Mouse (Mus musculus): ENCODE results near the gene Pih1d1. TPM values are rescaled to one million over a fixed set of nuclear protein-coding genes. Genes with fewer than 3 reads are reported as not detected.

Pih1d1 gene
- total and polyA plus RNA-seq, 3 experiments: 33.8 to 48.1 (median 36.7) TPM

DNA sequence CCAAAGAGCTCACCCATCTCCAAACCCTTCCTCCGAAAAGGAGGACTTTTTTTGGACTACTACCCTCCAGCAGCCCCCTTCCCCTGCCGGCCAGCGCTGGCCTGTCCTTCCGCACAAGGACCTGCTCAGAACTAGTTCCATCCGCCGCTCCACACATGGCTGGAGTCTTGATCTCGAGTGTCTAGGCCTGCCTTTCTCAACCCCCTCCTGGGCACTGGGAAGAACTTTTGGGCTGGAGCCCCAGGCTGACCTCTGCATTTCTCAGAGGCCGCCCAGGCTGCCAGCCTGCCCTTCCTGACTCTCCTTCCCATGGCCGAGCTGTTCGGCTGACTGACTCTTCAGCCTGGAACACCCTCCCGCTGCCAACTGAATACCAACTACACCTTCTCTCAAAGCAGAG, 28.5 kb downstream of the Pih1d1 start:
- no peak for DNase-seq

DNA sequence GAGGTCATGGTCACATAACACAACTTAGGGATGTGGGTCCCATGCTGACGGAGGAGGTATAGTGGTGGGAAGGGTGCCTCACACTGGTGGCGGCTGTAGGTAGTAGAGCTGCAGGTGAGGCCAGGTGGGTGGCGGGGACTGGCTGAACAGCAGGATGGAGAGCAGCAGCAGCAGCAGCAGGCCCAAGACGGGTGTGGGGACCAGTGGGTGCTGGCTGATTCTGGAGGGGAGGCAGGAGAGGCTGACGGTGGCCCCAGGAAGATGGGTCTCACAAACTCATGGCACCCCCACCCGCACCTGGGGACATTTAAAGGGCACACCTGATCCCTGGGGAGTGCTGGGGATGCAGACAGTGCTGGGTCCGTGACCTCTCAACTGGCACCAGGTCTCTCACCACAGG, 29.6 kb downstream of the Pih1d1 start:
- no peak overlapping the region for H3K4me3 ChIP-seq
- no peaks in the 10 kb centered on the region for H3K36me3 ChIP-seq (ENCODE audit: control insufficient read depth, insufficient read depth, low read length)
- 78% methylated on average over 7 of the region's 7 CpGs for WGBS
- no peak overlapping the region for H3K27ac ChIP-seq
- DNase-seq: no peak
- H3K27me3 ChIP-seq (ENCODE audit: control insufficient read depth, insufficient read depth, low read length): peaks cover 15% of the 10 kb centered on the region; the same call in 1 of the 2 replicates
- H3K79me2 ChIP-seq (replicated peaks; ENCODE audit: control insufficient read depth, insufficient read depth, low read length): no peaks in the 10 kb centered on the region
- H3K4me1 ChIP-seq (ENCODE audit: control insufficient read depth, insufficient read depth, low read length): no peaks in the 10 kb centered on the region
- TF ChIP-seq POLR2A (IDR thresholded peaks at IDR 0.05; ENCODE audit: insufficient read depth, low read depth, low read length) (no peak), EP300 (IDR thresholded peaks at IDR 0.05; ENCODE audit: insufficient read depth, low read depth, low read length) (no peak), CTCF (IDR thresholded peaks at IDR 0.05) (no peak)
- intact Hi-C loops (cut with DNase I): no loop called here
- no peak overlapping the region for H3K9ac ChIP-seq (ENCODE audit: low read depth, low read length)

More for the DNA sequence above, 28.5 kb downstream of the Pih1d1 start:
- H3K4me1 ChIP-seq (ENCODE audit: control insufficient read depth, insufficient read depth, low read length): no peaks in the 10 kb centered on the region
- 15% methylated on average over 11 of the region's 11 CpGs for WGBS
- no peaks in the 10 kb centered on the region for H3K36me3 ChIP-seq (ENCODE audit: control insufficient read depth, insufficient read depth, low read length)
- no peaks in the 10 kb centered on the region for H3K79me2 ChIP-seq (replicated peaks; ENCODE audit: control insufficient read depth, insufficient read depth, low read length)
- intact Hi-C loops (cut with DNase I): no loop called here
- H3K9ac ChIP-seq (ENCODE audit: low read depth, low read length): peak overlapping the region; percentile 11; the same call in 1 of the 2 replicates
- TF ChIP-seq CTCF (IDR thresholded peaks at IDR 0.05) (no peak), POLR2A (IDR thresholded peaks at IDR 0.05; ENCODE audit: insufficient read depth, low read depth, low read length) (no peak), EP300 (IDR thresholded peaks at IDR 0.05; ENCODE audit: insufficient read depth, low read depth, low read length) (no peak)
- peaks cover 15% of the 10 kb centered on the region; the same call in 1 of the 2 replicates for H3K27me3 ChIP-seq (ENCODE audit: control insufficient read depth, insufficient read depth, low read length)
- no peak overlapping the region for H3K27ac ChIP-seq
- H3K4me3 ChIP-seq: peak overlapping the region; percentile 50

DNA sequence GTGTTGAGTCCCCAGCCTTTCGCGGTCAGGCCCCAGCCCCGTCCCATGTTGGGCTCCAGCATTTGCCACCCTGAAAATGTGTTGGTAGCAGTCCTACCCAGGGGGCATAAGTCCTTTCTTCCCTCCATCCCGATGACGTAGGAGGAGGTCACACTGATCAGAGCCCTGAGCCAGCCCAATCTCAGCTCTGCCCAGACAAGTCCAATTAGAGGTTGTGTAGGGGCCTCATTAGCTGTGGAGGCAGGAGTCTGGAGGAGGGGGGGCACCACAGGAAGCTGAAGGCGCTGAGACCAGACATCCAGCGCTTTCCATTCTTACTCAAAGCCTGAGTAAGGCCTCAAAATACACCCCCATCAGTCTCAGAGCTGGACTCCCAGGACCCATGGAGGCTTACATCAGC, 31.8 kb downstream of the Pih1d1 start:
- no peak for DNase-seq
- WGBS: 66% methylated on average over 7 of the region's 7 CpGs
- no peaks in the 10 kb centered on the region for H3K36me3 ChIP-seq (ENCODE audit: control insufficient read depth, insufficient read depth, low read length)
- no peak for TF ChIP-seq POLR2A (IDR thresholded peaks at IDR 0.05; ENCODE audit: insufficient read depth, low read depth, low read length)
- TF ChIP-seq EP300 (IDR thresholded peaks at IDR 0.05; ENCODE audit: insufficient read depth, low read depth, low read length): no peak
- no peak for TF ChIP-seq CTCF (IDR thresholded peaks at IDR 0.05)
- H3K4me1 ChIP-seq (ENCODE audit: control insufficient read depth, insufficient read depth, low read length): no peaks in the 10 kb centered on the region
- H3K4me3 ChIP-seq: no peak overlapping the region
- no peak overlapping the region for H3K27ac ChIP-seq
- intact Hi-C loops (cut with DNase I): no loop called here
- H3K9ac ChIP-seq (ENCODE audit: low read depth, low read length): no peak overlapping the region
- no peaks in the 10 kb centered on the region for H3K79me2 ChIP-seq (replicated peaks; ENCODE audit: control insufficient read depth, insufficient read depth, low read length)
- H3K27me3 ChIP-seq (ENCODE audit: control insufficient read depth, insufficient read depth, low read length): peaks cover 15% of the 10 kb centered on the region; the same call in 1 of the 2 replicates

DNA sequence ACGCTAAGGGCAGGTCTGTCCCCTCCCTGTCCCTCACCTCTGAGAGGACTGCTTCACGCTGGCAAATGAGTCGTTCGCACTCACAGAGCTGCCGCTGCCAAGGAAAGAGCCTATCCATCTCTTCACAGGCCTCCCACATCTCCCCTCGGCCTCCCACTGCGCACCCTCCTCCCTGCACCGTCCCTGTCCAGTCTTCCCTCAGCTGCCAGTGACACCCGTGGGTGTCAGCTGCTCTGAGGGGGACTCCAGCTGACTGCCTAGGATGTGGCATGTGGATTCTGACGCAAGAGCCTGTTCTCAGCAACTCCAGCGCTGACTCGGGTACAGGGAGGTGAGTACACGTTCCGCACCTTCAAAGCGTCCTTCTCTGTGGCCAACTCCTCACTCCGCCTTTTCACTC, 35.5 kb downstream of the Pih1d1 start:
- Histone ChIP-seq H3K79me2 (replicated peaks; ENCODE audit: control insufficient read depth, insufficient read depth, low read length) (no peaks in the 10 kb centered on the region), H3K36me3 (ENCODE audit: control insufficient read depth, insufficient read depth, low read length) (no peaks in the 10 kb centered on the region), H3K27me3 (ENCODE audit: control insufficient read depth, insufficient read depth, low read length) (peaks cover 5% of the 10 kb centered on the region; the same call in 1 of the 2 replicates), H3K4me1 (ENCODE audit: control insufficient read depth, insufficient read depth, low read length) (no peaks in the 10 kb centered on the region), H3K27ac (no peak overlapping the region), H3K9ac (ENCODE audit: low read depth, low read length) (no peak overlapping the region), H3K4me3 (no peak overlapping the region)
- intact Hi-C loops (cut with DNase I): no loop called here
- DNase-seq: no peak
- WGBS: 50% methylated on average over 16 of the region's 16 CpGs
- no peak for TF ChIP-seq CTCF (IDR thresholded peaks at IDR 0.05)
- TF ChIP-seq POLR2A (IDR thresholded peaks at IDR 0.05; ENCODE audit: insufficient read depth, low read depth, low read length): no peak
- TF ChIP-seq EP300 (IDR thresholded peaks at IDR 0.05; ENCODE audit: insufficient read depth, low read depth, low read length): no peak

DNA sequence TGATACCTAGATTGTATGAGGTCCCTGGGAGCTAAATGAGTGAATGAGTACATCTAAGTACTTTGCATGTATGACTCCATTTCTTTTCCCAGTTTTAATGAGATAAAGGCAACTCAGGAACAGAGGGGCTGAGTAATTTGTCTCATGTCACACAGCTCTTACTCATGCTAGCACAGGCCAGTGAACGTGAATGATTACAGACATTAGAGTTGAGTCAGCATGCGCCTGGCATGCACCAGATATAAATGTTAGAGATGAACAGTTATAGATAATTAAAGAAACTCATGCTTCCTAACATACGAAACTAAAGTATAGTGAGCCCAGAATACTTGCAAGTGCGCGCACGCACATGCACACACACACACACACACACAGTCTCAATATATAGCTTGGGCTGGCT, 36.1 kb downstream of the Pih1d1 start:
- intact Hi-C loops (cut with DNase I): no loop called here
- Histone ChIP-seq H3K27me3 (ENCODE audit: control insufficient read depth, insufficient read depth, low read length) (peaks cover 5% of the 10 kb centered on the region; the same call in 1 of the 2 replicates), H3K79me2 (replicated peaks; ENCODE audit: control insufficient read depth, insufficient read depth, low read length) (no peaks in the 10 kb centered on the region), H3K4me1 (ENCODE audit: control insufficient read depth, insufficient read depth, low read length) (no peaks in the 10 kb centered on the region), H3K4me3 (no peak overlapping the region), H3K9ac (ENCODE audit: low read depth, low read length) (no peak overlapping the region), H3K36me3 (ENCODE audit: control insufficient read depth, insufficient read depth, low read length) (no peaks in the 10 kb centered on the region), H3K27ac (no peak overlapping the region)
- DNase-seq: no peak
- TF ChIP-seq CTCF (IDR thresholded peaks at IDR 0.05): no peak
- TF ChIP-seq POLR2A (IDR thresholded peaks at IDR 0.05; ENCODE audit: insufficient read depth, low read depth, low read length): no peak
- no peak for TF ChIP-seq EP300 (IDR thresholded peaks at IDR 0.05; ENCODE audit: insufficient read depth, low read depth, low read length)
- 88% methylated on average over 6 of the region's 6 CpGs for WGBS

DNA sequence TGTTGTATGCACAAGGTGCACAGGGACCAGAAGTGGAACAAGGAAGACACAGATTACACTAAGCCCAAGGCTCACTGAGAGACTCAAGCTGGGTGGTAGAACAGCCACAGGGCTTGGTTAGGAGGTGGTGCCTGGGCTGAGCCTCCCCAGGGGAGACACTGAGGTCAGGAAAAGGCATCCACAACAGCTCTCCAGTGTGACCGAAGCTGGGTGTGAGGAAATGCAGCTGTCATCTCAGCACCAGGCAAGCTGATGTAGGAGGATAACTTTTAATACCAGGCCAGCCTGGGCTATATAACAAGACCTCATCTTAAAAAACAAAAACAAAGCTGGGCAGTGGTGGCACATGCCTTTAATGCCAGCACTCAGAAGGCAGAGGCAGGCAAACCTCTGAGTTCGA, 37.1 kb downstream of the Pih1d1 start:
- no peaks in the 10 kb centered on the region; the same call in 1 of the 2 replicates for H3K4me1 ChIP-seq (ENCODE audit: control insufficient read depth, insufficient read depth, low read length)
- H3K27ac ChIP-seq: no peak overlapping the region
- no peak overlapping the region for H3K9ac ChIP-seq (ENCODE audit: low read depth, low read length)
- peaks cover 5% of the 10 kb centered on the region; the same call in 1 of the 2 replicates for H3K27me3 ChIP-seq (ENCODE audit: control insufficient read depth, insufficient read depth, low read length)
- intact Hi-C loops (cut with DNase I): no loop called here
- H3K79me2 ChIP-seq (replicated peaks; ENCODE audit: control insufficient read depth, insufficient read depth, low read length): no peaks in the 10 kb centered on the region
- no peak overlapping the region for H3K4me3 ChIP-seq
- H3K36me3 ChIP-seq (ENCODE audit: control insufficient read depth, insufficient read depth, low read length): no peaks in the 10 kb centered on the region
- DNase-seq: no peak
- 60% methylated on average over 2 of the region's 2 CpGs for WGBS
- TF ChIP-seq EP300 (IDR thresholded peaks at IDR 0.05; ENCODE audit: insufficient read depth, low read depth, low read length) (no peak), CTCF (IDR thresholded peaks at IDR 0.05) (no peak), POLR2A (IDR thresholded peaks at IDR 0.05; ENCODE audit: insufficient read depth, low read depth, low read length) (no peak)

Measured in heart, adult 2 months (tissue).